Mouse (Mus musculus): ENCODE measurements at regions not wholly inside any gene's neighbourhood (a gene's known extent, or its start where the extent isn't known, plus 50 kb on each side); places are given as distances from the start of the nearest gene placed in this dataset.

DNA sequence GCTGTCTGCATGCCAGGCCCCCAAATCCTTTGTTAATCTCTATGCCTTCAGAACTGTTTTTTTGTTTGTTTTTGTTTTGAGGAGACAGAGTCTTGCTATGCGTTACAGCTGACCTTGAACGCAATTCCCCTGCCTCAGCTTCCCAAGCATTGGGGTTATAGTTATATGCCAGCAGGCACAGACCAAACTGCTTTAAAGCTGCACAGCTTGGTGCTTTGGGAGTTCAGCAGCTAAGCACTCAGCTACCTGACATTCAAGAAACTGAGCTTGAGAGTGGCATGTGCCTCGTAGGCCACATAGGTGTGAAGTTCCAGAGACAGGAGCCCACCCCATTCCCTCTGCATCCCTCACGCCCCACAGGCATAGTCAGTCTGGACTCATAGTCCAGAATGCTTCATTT lies 229.5 kb upstream of the 4930535I16Rik start:
- Histone ChIP-seq H3K27ac (no peak overlapping the region), H3K36me3 (no peaks in the 10 kb centered on the region), H3K4me1 (replicated peaks) (peaks cover 5% of the 10 kb centered on the region; the same call in 1 of the 2 replicates), H3K9me3 (replicated peaks) (no peaks in the 10 kb centered on the region), H3K4me2 (no peak overlapping the region), H3K4me3 (no peak overlapping the region), H3K27me3 (peaks cover 44% of the 10 kb centered on the region), H3K9ac (no peak overlapping the region)
- ATAC-seq (replicated peaks; ENCODE audit: insufficient number of reproducible peaks, insufficient read depth, low FRiP score, low read depth), result no peak
- 59% methylated on average over 4 of the region's 4 CpGs for WGBS

DNA sequence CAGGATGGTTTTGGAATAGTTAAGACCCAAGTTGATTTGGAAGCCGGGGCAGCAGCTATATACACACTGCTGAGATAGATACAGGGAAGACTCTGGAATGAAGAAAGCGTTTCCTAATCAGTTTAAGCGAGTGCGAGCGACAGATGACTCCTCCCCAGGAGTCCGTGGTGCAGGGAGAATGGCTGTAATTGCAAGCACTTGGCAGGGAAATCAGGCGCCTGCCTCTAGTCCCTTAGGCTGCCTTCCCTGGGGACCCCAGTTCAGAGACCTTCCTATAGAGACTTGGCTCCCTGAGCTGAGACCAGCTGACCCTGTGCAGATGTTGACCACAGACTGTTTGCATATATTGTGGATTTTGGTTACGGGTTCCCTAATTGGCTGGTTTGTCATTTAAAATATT lies 228.3 kb upstream of the 4930535I16Rik start:
- Histone ChIP-seq H3K4me2 (no peak overlapping the region), H3K9me3 (replicated peaks) (no peaks in the 10 kb centered on the region), H3K4me3 (no peak overlapping the region), H3K36me3 (no peaks in the 10 kb centered on the region), H3K27me3 (peaks cover 35% of the 10 kb centered on the region), H3K27ac (no peak overlapping the region), H3K4me1 (replicated peaks) (peaks cover 5% of the 10 kb centered on the region; the same call in 1 of the 2 replicates), H3K9ac (no peak overlapping the region)
- ATAC-seq (replicated peaks; ENCODE audit: insufficient number of reproducible peaks, insufficient read depth, low FRiP score, low read depth), result no peak
- WGBS, result 18% methylated on average over 8 of the region's 8 CpGs

DNA sequence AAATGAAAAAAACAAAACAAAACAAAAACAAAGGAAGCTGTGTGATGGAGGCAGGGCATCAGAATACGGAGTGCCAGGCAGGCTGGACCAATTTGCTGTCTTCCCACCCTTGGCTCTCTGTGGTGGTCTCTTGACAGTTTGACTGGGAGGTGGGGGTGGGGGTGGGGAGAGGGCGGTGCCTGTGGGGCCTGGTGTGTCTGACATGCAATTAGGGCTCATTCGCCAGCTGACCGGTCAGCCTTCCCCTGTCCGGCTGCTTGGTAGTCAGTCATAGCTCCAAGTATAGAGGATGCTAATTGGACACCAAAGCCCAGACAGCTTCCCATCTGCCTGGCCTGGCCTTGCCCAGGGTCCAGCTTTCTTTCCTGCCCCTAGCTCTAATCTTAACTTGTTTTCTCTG lies 225.8 kb upstream of the 4930535I16Rik start:
- Histone ChIP-seq H3K4me2 (no peak overlapping the region), H3K27ac (no peak overlapping the region), H3K9ac (no peak overlapping the region), H3K27me3 (peaks cover 22% of the 10 kb centered on the region), H3K9me3 (replicated peaks) (no peaks in the 10 kb centered on the region), H3K36me3 (no peaks in the 10 kb centered on the region), H3K4me3 (no peak overlapping the region), H3K4me1 (replicated peaks) (peaks cover 5% of the 10 kb centered on the region; the same call in 1 of the 2 replicates)
- WGBS, result 43% methylated on average over 5 of the region's 5 CpGs
- ATAC-seq (replicated peaks; ENCODE audit: insufficient number of reproducible peaks, insufficient read depth, low FRiP score, low read depth), result no peak

DNA sequence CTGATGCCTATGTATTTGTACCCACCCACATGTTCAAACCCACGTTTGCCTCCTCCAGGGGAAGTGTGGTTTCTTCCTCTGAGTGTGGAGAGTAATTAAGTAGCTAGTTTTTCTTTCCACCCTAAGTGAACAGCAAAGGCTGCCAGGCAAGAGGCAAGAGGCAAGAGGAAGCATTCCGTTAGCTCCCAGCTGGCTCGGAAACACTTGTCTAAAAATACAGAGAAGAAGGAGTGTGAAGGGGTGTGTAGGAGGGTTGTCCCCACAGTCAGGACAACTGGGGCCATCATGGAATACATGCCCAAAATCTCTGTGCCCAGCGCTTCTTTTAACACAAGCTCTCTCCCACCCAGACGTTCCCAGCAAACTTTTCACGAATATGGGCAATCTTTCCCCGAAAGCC lies 225.4 kb upstream of the 4930535I16Rik start:
- 42% methylated on average over 7 of the region's 7 CpGs for WGBS
- H3K9me3 ChIP-seq (replicated peaks), result no peaks in the 10 kb centered on the region
- H3K4me1 ChIP-seq (replicated peaks), result peaks cover 5% of the 10 kb centered on the region; the same call in 1 of the 2 replicates
- H3K4me3 ChIP-seq, result no peak overlapping the region
- peaks cover 20% of the 10 kb centered on the region for H3K27me3 ChIP-seq
- no peak overlapping the region for H3K27ac ChIP-seq
- H3K4me2 ChIP-seq, result no peak overlapping the region
- no peaks in the 10 kb centered on the region for H3K36me3 ChIP-seq
- H3K9ac ChIP-seq, result no peak overlapping the region
- ATAC-seq (replicated peaks; ENCODE audit: insufficient number of reproducible peaks, insufficient read depth, low FRiP score, low read depth), result no peak

DNA sequence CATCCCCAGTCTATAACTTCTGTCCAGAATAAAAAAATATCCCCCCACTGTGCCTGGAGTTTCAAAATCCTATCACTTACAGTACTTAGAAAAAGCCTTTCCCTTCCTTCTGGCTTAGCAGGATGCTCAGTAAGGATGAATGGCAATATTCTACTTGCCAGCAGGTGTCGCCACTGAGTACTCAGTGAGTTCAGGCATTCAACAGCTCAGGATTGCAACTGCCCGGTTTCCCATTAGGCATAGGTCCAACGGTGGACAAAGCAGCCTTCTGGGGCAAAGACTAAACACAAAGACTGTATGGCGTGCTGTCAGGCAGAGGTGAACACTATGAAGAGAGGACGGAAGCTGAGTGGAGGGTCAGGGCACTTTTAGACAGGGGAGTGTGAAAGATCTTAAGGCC lies 224.3 kb upstream of the 4930535I16Rik start:
- no peak overlapping the region for H3K4me3 ChIP-seq
- H3K27ac ChIP-seq, result no peak overlapping the region
- H3K4me2 ChIP-seq, result no peak overlapping the region
- H3K9ac ChIP-seq, result no peak overlapping the region
- 15% methylated on average over 5 of the region's 5 CpGs for WGBS
- H3K9me3 ChIP-seq (replicated peaks), result no peaks in the 10 kb centered on the region
- no peak for ATAC-seq (replicated peaks; ENCODE audit: insufficient number of reproducible peaks, insufficient read depth, low FRiP score, low read depth)
- H3K36me3 ChIP-seq, result no peaks in the 10 kb centered on the region
- H3K27me3 ChIP-seq, result peaks cover 20% of the 10 kb centered on the region
- H3K4me1 ChIP-seq (replicated peaks), result peaks cover 5% of the 10 kb centered on the region; the same call in 1 of the 2 replicates

DNA sequence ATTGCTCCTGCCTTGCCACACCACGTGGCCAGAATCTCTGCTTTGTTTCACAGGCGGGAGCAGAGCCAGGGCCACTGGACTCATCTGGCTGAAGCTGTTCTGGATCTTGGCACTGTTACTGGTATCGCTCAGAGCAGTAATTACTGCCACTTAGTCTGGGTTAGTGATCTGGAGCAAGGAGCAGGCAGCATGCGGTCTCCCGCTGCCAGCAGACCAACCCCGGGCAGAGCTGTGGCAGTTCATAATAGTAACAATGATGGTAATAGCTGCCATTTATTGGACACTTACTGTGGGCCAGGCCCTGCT lies 217.3 kb upstream of the 4930535I16Rik start:
- H3K36me3 ChIP-seq, result no peaks in the 10 kb centered on the region
- WGBS, result 48% methylated on average over 6 of the region's 6 CpGs
- no peak overlapping the region for H3K4me2 ChIP-seq
- no peak overlapping the region for H3K9ac ChIP-seq
- peaks cover 9% of the 10 kb centered on the region for H3K27me3 ChIP-seq
- H3K4me1 ChIP-seq (replicated peaks), result peaks cover 7% of the 10 kb centered on the region; the same call in 1 of the 2 replicates
- H3K9me3 ChIP-seq (replicated peaks), result no peaks in the 10 kb centered on the region
- H3K27ac ChIP-seq, result no peak overlapping the region
- H3K4me3 ChIP-seq, result no peak overlapping the region
- ATAC-seq (replicated peaks; ENCODE audit: insufficient number of reproducible peaks, insufficient read depth, low FRiP score, low read depth), result 0 out of 2 replicates have a peak, but pooled peaks have one; percentile 27

DNA sequence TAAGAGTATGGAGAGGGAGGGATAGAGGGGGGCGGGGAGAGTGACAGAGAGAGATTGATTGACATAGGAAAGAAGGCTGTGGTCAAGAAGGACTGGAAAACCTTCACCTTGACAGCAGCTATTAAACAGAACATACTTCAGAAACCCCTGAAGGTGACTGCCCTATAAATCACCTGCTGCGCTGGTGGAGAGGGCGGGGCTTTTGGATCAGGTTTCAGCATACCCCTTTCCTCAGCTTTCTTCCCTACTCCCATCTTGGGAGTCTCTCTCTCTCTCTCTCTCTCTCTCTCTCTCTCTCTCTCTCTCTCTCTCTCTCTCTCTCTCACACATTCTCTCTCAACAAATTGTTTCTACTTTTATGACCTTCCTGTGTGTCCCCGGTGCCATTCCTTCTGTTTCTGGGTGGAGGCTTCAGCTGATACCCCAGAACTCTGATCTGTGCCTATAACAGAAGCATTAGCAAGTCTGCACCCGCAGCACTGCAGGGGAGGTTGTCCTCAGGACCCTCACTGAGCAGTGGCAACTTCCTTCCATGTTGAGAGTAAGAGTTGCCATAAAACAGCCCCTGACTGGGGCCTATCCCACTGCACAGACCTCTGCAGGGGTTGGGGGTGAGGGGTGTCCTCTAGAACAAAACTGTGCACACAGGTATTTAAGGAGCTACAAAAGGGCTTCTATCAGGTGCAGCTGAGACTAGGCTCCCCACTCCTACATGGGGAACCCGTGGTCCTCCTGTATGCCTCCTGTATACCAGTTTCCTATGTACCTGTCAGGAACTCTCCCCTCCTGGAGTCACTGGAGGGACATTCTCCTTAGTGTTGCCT lies 216.7 kb upstream of the 4930535I16Rik start:
- ATAC-seq (replicated peaks; ENCODE audit: insufficient number of reproducible peaks, insufficient read depth, low FRiP score, low read depth), result no peak
- Histone ChIP-seq H3K9ac (no peak overlapping the region), H3K4me1 (replicated peaks) (peaks cover 7% of the 10 kb centered on the region; the same call in 1 of the 2 replicates), H3K27me3 (peaks cover 9% of the 10 kb centered on the region), H3K4me2 (no peak overlapping the region), H3K27ac (no peak overlapping the region), H3K9me3 (replicated peaks) (no peaks in the 10 kb centered on the region), H3K4me3 (no peak overlapping the region), H3K36me3 (no peaks in the 10 kb centered on the region)
- 30% methylated on average over 6 of the region's 6 CpGs for WGBS

- Histone ChIP-seq H3K9me3 (replicated peaks) (no peaks in the 10 kb centered on the region), H3K27me3 (peaks cover 6% of the 10 kb centered on the region; the same call in 1 of the 2 replicates), H3K4me2 (no peak overlapping the region), H3K4me1 (replicated peaks) (peaks cover 7% of the 10 kb centered on the region; the same call in 1 of the 2 replicates), H3K36me3 (no peaks in the 10 kb centered on the region), H3K27ac (no peak overlapping the region), H3K9ac (no peak overlapping the region), H3K4me3 (no peak overlapping the region)
- 70% methylated on average over 5 of the region's 5 CpGs for WGBS
- no peak for ATAC-seq (replicated peaks; ENCODE audit: insufficient number of reproducible peaks, insufficient read depth, low FRiP score, low read depth)
These were observed 213.1 kb upstream of the 4930535I16Rik start for GRCm38 (mm10) chr4:124130946-124131345.

DNA sequence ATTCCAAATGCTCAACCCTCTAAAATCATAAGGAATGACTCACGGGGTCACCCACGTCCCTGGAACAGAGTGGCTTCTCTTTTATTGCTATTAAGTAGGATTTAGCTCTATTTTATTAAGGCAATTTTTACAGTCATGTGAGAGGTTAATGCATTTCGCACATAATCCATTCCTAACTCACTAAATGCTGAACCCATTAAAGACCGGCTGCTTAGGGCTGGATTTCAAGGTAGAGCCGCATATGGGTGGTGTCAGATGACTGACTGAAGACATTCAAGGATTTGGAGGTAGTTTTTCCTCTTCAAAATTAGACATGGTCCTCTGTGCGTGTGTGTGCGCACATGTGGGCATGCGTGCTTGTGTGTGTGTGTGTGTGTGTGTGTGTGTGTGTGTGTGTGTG lies 208.4 kb upstream of the 4930535I16Rik start:
- no peaks in the 10 kb centered on the region for H3K4me1 ChIP-seq (replicated peaks)
- H3K9me3 ChIP-seq (replicated peaks), result no peaks in the 10 kb centered on the region
- no peaks in the 10 kb centered on the region; the same call in 1 of the 2 replicates for H3K27me3 ChIP-seq
- 77% methylated on average over 7 of the region's 8 CpGs for WGBS
- H3K4me2 ChIP-seq, result no peak overlapping the region
- no peak overlapping the region for H3K9ac ChIP-seq
- no peak overlapping the region for H3K4me3 ChIP-seq
- ATAC-seq (replicated peaks; ENCODE audit: insufficient number of reproducible peaks, insufficient read depth, low FRiP score, low read depth), result no peak
- no peak overlapping the region for H3K27ac ChIP-seq
- no peaks in the 10 kb centered on the region for H3K36me3 ChIP-seq

GRCm38 (mm10) chr4:124120334-124120733 lies 202.5 kb upstream of the 4930535I16Rik start:
- no peaks in the 10 kb centered on the region for H3K9me3 ChIP-seq (replicated peaks)
- no peaks in the 10 kb centered on the region; the same call in 1 of the 2 replicates for H3K27me3 ChIP-seq
- H3K4me2 ChIP-seq, result no peak overlapping the region
- no peak overlapping the region for H3K9ac ChIP-seq
- 62% methylated on average over 6 of the region's 6 CpGs for WGBS
- H3K36me3 ChIP-seq, result no peaks in the 10 kb centered on the region
- H3K4me1 ChIP-seq (replicated peaks), result no peaks in the 10 kb centered on the region
- no peak overlapping the region for H3K27ac ChIP-seq
- no peak overlapping the region for H3K4me3 ChIP-seq
- ATAC-seq (replicated peaks; ENCODE audit: insufficient number of reproducible peaks, insufficient read depth, low FRiP score, low read depth), result no peak

GRCm38 (mm10) chr4:124113856-124114345 lies 196.1 kb upstream of the 4930535I16Rik start:
- Histone ChIP-seq H3K27me3 (no peaks in the 10 kb centered on the region), H3K9ac (no peak overlapping the region), H3K4me2 (no peak overlapping the region), H3K36me3 (no peaks in the 10 kb centered on the region), H3K4me1 (replicated peaks) (no peaks in the 10 kb centered on the region), H3K4me3 (no peak overlapping the region), H3K9me3 (replicated peaks) (no peaks in the 10 kb centered on the region), H3K27ac (no peak overlapping the region)
- WGBS, result 75% methylated on average over 12 of the region's 12 CpGs
- ATAC-seq (replicated peaks; ENCODE audit: insufficient number of reproducible peaks, insufficient read depth, low FRiP score, low read depth), result no peak

- WGBS, result 62% methylated on average over 8 of the region's 8 CpGs
- ATAC-seq (replicated peaks; ENCODE audit: insufficient number of reproducible peaks, insufficient read depth, low FRiP score, low read depth), result no peak
- H3K9me3 ChIP-seq (replicated peaks), result no peaks in the 10 kb centered on the region
These were observed 192.9 kb upstream of the 4930535I16Rik start for GRCm38 (mm10) chr4:124110705-124111104.

More at GRCm38 (mm10) chr4:124110705-124111104, 192.9 kb upstream of the 4930535I16Rik start:
- no peak overlapping the region for H3K4me3 ChIP-seq
- no peaks in the 10 kb centered on the region for H3K36me3 ChIP-seq
- no peaks in the 10 kb centered on the region for H3K4me1 ChIP-seq (replicated peaks)
- no peaks in the 10 kb centered on the region for H3K27me3 ChIP-seq
- no peak overlapping the region for H3K27ac ChIP-seq
- H3K9ac ChIP-seq, result no peak overlapping the region
- H3K4me2 ChIP-seq, result no peak overlapping the region
